Mouse (Mus musculus): ENCODE data around the gene Ripk3.
A peak's percentile ranks its signal among the peaks of the same experiment; 100 is the strongest.

Ripk3 gene

DNA sequence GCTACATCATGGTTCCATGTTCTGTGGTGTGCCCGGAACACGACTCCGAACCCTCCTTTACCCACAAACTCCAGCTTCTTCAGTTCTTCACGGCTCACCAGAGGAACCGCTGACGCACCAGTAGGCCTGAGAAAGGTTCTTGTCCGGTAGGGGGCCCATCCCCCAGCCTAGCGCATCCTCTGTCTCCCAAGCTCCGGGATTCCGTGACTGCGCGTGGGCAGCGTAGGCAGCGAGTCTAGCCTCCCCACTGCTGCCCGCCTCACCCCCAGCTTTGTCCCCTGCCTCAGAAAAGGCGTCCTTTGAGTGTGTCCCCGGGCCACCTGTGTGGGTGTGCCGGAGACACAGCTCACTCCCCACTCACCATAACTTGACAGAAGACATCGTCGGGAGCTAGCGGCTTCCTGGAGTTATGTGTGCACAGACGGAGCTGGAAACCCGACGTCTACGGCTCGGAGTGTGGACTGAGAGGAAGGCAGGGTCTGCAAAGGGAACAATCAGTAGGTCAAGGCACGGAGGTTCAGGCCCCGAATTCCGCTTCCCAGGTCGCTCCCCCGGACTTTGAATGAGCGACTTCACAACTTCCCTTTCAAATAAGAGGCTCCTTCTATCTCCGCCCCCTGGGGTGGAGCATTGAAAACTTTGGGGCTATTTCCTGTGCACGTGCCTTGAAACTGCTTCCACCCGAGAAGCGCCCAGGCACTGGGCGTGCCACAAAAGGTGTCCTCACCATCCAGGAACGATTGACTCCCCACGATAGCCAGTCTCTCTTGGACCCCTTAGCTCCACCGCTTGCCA lies at the start of gene Ripk3:
Gene Ripk3 (minus strand): TSS at position 610 of the 795 bp plus-strand sequence.
- DNase-seq (ENCODE audit: low spot score in 2 of 2): peak; percentile 34 to 64

DNA sequence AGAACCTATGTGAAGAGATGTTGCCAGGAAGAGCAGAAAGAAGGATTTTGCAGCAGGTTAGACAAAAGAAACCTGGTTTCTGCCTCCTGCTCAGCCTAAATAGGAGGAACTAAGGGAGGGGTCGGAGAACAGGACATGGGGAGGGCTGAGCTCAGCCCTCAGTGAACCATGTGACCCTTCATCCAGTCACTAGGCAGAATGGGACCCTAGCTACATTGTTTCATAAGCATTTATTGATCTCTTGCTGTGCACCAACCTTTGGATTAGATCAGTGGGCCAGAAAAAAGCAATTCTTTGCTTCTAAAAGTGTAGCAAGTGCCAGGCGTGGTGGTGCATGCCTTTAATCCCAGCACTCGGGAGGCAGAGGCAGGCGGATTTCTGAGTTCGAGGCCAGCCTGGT lies 49.6 kb upstream of the Ripk3 start:
- DNase-seq (ENCODE audit: low spot score in 2 of 2): no peak

DNA sequence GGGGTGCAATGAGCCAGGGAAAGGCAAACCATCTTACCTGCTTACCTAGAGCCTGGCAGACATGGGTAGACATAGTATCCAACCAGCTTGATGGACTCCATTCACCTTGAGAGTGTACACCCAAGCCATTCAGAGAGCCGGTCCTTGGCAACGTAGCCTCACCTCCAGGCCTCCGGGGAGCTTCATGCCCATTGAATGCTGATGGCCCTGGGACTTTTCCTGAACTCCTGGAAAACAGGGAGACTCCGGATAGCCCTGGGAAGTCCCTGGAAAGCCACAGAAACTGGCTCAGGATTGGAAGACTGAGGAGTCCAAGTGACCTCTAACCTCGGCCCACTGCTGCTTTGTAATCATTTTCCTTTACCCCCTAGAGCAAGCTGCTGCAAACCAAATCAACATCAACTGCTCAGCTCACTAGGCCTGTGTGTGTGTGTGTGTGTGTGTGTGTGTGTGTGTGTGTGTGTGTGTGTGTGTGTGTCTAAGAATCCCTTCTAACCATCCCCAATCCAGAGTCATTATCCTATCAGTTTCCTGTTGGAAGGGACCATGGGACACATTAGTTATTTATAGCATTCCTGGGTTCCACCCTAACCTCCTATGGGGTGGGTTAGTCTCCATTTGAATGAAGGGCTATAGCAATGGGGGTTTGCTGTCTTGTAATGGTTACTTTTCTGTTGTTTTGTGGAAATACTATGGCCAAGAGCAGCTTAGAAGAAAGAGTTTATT lies 46.3 kb upstream of the Ripk3 start:
- no peak for DNase-seq (ENCODE audit: low spot score in 2 of 2)

DNA sequence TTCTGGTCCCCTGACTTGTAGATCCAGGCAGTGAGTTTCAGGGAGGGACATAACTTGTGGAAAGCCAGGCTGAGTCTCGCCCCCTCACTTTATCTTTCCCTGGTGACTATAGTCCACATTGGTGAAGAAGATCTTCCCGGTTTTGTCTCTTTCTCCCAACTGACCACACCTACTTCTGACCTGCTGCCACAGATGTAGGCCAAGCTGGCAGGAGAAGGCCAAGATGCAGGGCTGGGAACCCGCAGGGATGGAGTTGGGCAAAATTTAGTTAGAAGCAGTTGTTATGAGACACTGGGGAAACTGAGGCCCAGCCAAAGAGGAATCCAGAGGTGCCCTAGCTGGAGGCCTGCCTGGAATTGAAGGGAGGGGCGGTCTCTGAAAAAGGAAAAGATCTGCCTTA lies 44.5 kb upstream of the Ripk3 start:
- DNase-seq (ENCODE audit: low spot score in 2 of 2): no peak

DNA sequence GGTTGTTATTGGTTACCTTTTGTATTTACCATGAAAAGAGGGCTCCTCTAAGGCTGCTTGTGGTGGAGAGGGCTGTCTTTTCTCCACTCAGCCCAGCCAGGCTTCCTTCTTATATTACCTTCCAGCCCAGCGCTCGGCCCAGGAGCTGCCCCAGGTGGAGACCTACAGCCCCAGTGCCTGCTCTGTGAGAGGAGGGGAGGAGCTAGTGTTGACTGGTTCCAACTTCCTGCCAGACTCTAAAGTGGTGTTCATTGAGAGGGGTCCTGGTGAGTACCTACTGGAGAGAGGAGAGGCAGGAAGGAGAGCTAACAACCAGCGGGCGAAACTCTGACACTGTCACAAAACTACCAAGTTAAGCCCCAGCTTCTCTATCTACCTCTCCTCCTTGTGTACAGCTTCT lies 41.7 kb upstream of the Ripk3 start:
- DNase-seq (ENCODE audit: low spot score in 2 of 2): no peak

DNA sequence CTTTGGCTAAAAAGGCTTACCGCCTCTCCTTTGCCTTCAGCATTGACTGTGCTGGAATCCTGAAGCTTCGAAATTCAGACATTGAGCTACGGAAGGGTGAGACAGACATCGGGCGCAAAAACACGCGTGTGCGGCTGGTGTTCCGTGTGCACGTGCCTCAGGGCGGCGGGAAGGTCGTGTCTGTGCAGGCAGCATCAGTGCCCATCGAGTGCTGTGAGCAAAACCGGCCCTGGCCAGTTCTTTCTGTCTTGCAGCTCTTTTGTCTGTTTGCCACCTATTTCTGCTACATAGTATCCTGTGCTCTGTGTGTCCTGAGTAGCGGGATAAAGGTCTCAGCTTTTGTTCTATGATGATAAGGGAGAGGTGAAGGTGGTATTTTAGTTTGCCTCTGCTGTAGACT lies 41.2 kb upstream of the Ripk3 start:
- DNase-seq (ENCODE audit: low spot score in 2 of 2): no peak

DNA sequence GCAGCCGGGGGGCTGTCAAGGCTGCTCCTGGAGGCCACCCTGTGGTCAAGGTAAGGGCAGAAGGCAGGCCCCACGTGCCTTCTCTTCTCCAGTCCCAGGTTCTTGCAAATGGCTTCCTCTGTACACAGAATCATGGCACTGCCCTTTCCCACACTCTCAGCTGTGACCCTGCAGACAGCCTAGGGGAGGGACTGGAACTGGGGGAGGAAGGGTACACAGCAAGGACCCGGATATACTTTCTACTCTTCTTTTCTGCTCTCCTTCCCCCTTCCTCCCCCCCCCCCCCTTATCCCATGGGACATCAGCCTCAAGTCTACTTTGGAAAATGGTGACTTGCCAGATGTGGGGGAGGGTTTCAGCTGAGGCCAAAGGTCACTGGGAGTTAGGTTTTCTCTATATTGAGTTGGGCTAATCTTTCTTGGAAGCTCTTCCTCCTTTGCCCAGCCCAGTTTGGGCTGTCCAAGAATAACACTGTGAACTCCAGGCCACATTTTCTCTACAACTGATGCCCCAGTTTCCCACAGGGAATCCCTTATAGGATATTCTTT lies 40.1 kb upstream of the Ripk3 start:
- no peak for DNase-seq (ENCODE audit: low spot score in 2 of 2)

DNA sequence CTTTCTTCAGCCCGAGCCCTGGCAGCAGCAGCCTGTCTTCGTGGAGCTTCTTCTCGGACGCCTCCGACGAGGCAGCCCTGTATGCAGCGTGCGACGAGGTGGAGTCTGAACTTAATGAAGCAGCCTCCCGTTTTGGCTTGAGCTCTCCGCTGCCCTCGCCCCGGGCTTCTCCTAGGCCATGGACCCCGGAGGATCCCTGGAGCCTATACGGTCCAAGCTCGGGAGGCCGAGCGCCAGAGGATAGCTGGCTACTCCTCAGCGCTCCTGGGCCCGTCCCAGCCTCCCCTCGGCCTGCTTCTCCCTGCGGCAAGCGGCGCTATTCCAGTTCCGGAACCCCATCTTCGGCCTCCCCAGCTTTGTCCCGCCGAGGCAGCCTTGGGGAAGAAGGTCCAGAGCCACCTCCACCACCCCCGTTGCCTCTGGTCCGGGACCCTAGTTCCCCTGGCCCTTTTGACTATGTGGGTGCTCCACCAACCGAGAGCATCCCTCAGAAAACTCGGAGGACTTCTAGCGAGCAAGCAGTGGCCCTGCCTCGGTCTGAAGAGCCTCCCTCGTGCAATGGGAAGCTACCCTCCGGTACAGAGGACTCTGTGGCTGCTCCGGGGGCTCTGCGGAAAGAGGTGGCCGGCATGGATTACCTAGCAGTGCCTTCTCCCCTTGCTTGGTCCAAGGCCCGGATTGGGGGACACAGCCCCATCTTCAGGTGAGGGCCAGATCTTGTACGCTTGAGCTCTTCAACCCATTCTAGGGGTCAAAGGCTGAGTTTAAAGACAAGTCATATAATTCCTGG lies 38.1 kb upstream of the Ripk3 start:
- DNase-seq (ENCODE audit: low spot score in 2 of 2): no peak

DNA sequence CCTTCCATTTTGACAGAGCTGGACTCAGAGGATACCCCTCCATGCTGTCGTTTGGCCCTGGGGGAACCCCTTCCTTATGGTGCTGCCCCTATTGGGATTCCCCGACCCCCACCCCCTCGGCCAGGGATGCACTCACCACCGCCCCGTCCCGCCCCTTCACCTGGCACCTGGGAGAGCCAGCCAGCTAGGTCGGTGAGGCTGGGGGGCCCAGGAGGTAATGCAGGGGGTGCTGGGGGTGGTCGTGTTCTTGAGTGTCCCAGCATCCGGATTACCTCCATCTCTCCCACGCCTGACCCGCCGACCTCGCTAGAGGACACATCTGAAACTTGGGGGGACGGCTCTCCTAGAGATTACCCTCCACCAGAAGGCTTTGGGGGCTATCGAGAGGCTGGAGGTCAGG lies 37.5 kb upstream of the Ripk3 start:
- no peak for DNase-seq (ENCODE audit: low spot score in 2 of 2)

DNA sequence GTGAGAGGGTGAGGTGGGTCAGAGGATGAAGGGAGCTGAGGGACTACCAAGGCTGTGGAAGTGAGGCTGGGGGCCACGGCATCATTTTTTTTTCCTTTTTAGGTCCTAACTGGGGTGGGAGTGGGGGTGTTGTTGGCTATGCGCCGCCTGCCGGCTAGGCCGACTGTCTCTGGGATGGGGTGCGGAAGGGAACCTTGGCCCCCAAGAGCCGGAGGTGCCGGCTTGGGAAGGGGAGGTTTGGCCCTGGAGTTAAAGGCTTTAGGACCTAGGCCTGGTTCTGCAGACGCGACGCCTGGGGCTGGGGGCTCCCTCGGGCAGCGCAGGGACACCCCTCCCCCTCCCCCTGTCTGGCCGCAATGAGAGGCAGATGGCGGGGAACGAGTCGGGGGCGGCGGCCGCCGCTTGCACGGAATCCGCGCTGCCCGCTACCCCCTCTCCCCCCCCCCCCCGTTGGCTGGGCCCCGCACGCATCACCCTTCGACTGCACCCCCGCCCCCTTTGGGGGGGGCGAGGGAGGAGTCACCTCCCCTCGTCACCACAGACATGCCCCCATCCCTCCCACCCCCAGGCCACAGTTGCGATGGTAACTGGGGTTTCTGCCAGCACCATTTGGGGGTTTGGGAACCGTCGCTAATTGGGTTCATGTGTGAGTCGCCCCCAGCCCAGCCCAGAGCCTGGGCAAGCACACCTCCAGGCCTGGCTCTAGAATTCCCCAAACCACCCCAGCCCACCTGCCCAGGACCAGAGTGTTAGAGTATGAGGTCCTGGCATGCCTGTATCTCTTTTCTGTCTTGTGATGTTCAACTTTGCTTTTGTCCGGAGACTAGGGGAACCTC lies 36.8 kb upstream of the Ripk3 start:
- no peak for DNase-seq (ENCODE audit: low spot score in 2 of 2)

DNA sequence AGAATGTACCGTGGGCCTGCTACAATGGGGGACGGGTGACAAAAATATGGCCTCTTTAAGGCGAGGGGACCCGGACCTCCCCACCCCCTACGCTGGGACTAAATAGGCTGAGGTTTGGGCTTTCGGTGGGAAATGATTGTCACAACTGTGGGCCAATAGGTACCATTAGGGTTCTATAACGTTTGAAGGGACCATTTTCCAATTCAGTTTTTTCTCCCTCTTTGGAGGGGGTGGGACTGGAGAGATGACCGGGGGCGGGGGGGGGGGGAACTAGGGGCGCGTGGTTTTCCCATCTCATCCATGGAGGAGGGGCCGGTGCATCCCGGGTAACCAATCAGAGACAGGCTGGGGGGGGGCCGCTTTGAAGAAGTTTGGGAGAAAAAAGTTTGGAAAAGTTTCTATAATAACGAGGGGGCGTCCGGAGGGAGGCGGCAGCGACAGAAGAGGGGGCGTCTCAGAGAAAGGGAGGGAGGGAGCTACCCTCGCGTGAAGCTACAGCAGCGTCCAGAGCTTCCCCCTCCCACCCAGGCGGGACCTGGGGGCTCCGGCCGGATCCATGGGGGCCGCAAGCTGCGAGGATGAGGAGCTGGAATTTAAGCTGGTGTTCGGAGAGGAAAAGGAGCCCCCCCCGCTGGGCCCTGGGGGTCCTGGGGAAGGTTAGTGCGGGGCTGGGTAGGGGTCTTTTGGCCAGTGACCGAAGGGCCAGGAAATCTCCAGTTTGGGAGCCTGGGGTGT lies 36.0 kb upstream of the Ripk3 start:
- DNase-seq (ENCODE audit: low spot score in 2 of 2): peak in 1 of 2 experiments; percentile 10

DNA sequence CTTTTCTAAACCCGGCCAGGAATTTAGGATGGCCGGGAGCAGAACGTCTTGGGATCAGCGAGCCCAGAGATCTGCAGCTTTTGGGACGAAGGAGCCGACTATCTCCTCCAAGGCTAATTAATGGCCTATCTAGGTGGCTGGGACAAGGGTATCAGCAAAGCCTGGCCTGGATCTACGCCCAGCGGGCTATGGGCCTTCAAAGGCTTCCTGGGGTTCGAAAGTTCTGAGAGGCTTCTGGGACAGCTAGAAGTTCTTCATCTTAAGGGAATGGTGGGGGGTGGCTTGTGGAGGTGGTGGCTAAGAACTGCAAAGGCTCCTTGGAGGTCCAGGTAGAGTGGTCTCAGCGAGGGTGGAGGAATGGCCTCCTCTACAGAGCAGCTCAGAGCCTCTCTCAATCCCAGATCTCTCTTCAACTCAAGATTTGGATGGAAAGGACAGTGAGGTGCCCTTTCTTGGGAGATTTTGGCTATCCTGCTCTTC lies 35.4 kb upstream of the Ripk3 start:
- DNase-seq (ENCODE audit: low spot score in 2 of 2): peak; percentile 24 to 38

DNA sequence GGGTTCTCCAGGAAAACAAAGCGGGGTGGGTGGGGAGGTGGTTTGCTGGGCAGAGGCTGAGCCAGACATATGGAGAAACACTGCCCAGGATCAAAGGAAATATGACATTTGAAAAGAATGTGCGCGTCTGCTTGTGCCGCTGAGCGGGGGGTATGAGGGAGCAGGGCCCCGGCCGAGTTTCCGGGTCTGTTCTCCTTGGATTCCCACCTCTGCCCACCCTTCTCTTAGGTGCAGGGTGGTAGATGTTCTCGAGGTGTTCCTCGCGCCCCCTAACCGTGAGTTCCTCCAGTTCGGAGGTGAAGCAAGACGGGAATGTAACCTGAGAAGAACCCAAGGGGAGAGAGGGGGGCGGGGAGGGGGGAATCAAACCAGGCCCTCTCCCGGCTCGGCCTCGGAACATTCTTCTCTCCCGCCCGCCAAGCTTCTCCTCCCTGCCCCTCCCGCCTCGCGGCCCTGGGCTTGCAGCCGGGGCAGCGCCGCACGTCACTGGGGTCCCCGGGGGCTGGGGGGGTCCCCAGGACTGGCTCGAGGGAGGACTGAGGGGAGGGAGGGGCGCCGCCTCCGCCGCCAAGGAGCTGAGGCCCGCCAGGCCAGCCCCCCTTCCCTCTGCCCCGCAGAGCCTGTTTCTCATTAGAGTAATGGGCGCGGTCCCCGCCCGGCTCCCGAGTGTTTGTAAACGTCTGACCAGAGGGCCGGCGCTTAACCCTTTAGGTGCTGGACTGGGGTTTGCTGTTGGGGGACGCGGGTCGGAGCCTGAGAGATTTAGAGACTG lies 34.5 kb upstream of the Ripk3 start, which contains the start of gene Nfatc4:
Gene Nfatc4 (plus strand): TSS at position 154 of the 772 bp plus-strand sequence.
- peak; percentile 80 to 83 for DNase-seq (ENCODE audit: low spot score in 2 of 2)

DNA sequence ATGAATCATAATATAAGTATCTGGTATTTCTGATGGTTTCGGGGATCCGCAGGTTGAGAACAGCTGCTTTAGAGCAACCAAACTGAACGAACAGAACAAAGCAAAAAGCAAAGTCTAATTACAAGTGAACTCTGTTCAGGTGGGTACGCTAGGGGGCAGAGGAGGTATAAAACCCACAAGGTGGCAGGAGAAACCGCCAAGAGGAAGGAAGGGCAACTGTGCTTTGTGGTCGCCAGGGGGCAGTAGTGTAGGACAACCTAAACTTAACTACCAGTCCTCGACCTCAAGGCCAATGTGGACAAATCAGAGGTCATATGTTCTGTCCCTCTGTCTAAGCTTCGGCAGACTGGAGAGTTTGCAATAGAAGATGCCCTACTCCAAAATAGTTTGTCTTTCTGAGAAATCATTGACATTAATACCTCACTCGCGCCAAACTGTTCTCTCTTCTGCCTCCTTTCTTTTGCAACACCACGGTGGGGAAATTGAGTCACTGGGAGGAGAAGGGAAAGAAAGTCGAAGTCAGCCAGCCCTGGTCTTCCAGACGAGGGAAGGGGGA lies 33.8 kb upstream of the Ripk3 start:
- DNase-seq (ENCODE audit: low spot score in 2 of 2): peak; percentile 67 to 81

DNA sequence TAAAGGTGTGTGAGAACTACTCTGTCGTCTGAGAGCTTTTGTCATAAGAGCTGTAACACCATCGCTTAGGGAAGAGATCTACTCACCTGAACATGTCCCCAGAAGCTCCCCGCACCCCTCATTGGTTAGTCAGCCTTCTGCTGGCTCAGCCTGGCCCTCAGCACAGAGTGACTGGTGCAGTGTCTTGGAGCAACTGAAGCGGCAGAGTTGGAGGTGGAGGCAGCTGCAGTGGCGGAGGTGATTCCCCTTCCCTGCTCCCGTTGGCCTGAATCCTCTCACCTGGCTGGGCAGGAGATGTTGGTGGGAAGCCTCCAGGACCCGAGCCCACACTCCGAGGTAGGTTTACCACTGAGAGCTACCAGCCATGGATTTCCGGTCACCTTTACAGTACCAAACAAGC lies 31.9 kb upstream of the Ripk3 start:
- no peak for DNase-seq (ENCODE audit: low spot score in 2 of 2)

DNA sequence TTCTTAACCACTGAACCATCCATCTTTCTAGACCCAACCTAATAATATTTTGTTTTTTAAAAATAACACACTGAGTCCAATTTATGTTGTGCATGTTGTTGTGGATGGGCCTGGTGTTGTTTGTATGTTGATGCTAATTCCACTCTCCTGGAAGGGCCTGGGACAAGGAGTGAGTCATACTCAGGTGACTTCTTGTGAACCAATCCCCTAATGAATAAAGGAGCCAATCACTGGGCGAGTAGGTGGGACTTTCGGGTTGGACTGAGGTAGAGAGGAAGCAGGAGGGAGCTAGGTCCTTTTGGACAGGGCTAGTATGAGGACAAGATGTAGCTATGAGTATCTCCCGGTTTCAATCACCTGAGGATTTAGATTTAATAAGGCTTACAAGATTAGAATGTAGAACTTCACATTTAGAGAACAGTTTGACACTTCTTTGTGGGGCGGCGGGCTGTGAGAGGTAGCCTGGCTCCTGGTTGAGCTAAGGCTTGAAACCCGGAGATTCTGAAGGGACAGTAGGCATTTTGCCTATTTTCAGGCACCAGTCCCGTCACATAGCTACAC lies 31.3 kb upstream of the Ripk3 start:
- DNase-seq (ENCODE audit: low spot score in 2 of 2): no peak

DNA sequence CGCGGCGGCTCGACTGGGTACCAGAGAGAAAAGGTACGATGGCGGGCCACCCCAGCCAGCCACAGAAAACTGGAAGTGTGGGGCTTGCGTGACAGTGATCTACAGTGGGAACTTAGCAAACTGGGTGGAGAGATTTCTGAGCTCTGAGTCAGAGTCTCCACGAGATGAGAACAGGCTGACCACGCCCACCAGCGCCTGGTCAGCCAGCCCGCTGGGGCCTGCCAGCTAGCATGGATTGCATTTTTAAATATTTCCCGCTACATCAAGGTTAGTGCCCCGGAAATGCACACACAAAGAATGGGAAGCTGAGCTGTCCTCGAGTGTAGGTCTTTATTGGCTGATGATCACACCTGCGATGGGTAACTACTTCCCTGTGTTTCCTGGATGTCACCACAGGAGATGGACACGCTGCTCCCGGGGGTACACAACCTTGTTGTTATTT lies 26.7 kb upstream of the Ripk3 start:
- DNase-seq (ENCODE audit: low spot score in 2 of 2): peak; percentile 72 to 82

DNA sequence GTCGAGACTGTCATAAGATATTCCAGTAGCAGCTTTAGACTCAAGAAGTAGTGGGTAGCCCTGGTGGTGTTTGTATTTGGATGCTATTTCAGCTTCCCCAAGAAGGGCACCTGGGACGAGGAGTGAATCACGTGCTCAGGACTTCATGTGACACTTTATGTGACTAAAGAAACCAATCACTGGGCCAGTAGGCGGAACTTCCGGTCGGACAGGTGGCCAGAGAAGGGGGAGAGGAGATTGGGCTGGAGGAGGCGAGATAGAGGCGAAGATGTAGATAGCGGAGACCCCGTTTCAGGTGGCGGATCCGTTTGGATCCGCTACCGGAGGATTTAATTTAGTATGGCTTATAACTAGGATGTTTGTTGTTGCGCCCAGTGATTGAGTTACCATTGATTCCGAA lies 26.2 kb upstream of the Ripk3 start:
- DNase-seq (ENCODE audit: low spot score in 2 of 2): peak; percentile 67 to 76

Measured in urinary bladder, postnatal 36 days (tissue).